Mouse (Mus musculus) ES-Bruce4 (cell line): ENCODE data around the gene Ccl1. TPM values are rescaled to one million over a fixed set of nuclear protein-coding genes. Genes with fewer than 3 reads are reported as not detected.

Source experiments
- H3K27ac ChIP-seq: 2 replicates; pipeline ENCODE4 v1.5.1; 2012; ENCODE audit warnings: low read length, inconsistent platforms; ENCODE audit not compliant: insufficient read depth
- H3K27me3 ChIP-seq: 2 replicates; pipeline ENCODE4 v1.6.1; 2012; ENCODE audit warnings: mild to moderate bottlenecking, low read length, inconsistent platforms; ENCODE audit not compliant: control insufficient read depth, poor library complexity, insufficient read depth, severe bottlenecking
- H3K36me3 ChIP-seq: 2 replicates; pipeline ENCODE4 v1.6.1; 2012; ENCODE audit warnings: inconsistent platforms, mild to moderate bottlenecking, low read length, moderate library complexity; ENCODE audit not compliant: control insufficient read depth, poor library complexity, insufficient read depth, severe bottlenecking
- H3K4me1 ChIP-seq: one replicate; pipeline ENCODE4 v1.8.1; 2011; ENCODE audit warnings: low read length; ENCODE audit not compliant: control insufficient read depth, insufficient read depth
- H3K4me3 ChIP-seq: 2 replicates; pipeline ENCODE4 v1.5.1; 2011; ENCODE audit warnings: low read depth, mild to moderate bottlenecking, low read length
- H3K9ac ChIP-seq: 2 replicates; pipeline ENCODE4 v1.6.1; 2012; ENCODE audit warnings: low read depth, mild to moderate bottlenecking, inconsistent platforms; ENCODE audit not compliant: poor library complexity, severe bottlenecking
- H3K9me3 ChIP-seq: replicated peaks from 2 replicates; pipeline ENCODE4 v1.6.1; 2012; ENCODE audit warnings: mild to moderate bottlenecking, low read length, inconsistent platforms; ENCODE audit not compliant: control insufficient read depth, poor library complexity, insufficient read depth, severe bottlenecking
- CTCF ChIP-seq: IDR thresholded peaks from one replicate; pipeline ENCODE4 v1.8.1; 2011; ENCODE audit warnings: low read depth, low read length
- EP300 ChIP-seq: IDR thresholded peaks from 2 replicates; pipeline ENCODE4 v1.6.1; 2011; ENCODE audit warnings: low read depth, low read length; ENCODE audit not compliant: insufficient read depth
- POLR2A ChIP-seq: IDR thresholded peaks from one replicate; pipeline ENCODE4 v1.8.1; 2011; ENCODE audit warnings: low read length; ENCODE audit not compliant: insufficient read depth
- polyA plus RNA-seq: library from polyadenylated mRNA; stranded (reverse); fragments of >200 nt; gene quantifications from 2 replicates; pipeline ENCODE4 v1.2.4, GENCODE M21; 2011; ENCODE audit warnings: low read depth; ENCODE audit not compliant: missing spikeins, insufficient read depth, insufficient read length

Ccl1 gene
- polyA plus RNA-seq, 1 experiment: not detected

DNA sequence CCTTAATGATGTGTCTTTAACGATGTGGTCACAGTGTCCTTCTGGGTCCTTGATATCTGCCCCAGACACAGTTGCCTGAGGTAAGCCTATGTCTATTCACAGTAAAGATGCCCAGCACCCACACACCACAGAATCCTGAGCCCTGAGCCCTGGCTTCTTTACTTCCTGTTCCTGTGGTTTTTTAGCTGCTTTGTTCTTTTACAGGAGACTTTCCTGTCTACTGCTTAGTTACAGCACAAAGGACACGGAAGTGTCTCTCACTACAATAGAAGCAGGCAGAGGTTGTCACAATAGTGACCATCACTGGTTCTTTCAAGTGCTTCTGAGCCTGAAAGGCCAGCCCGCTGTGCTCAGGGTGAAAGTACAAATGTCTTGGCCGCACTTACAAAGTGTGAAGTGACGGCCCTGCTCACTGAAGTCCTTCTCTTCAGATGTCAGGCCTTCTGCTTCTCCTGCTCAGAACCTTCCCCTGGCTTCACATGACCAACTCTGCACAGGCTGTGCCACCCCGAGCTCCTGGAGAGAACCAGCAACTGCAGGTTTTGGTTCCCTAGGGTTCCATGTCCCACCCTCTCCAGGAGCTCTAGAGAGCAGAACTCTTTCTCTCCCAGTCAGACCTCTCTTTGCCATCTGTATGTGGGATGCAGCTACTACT is 122.1 kb downstream of the Ccl1 start:
- TF ChIP-seq POLR2A: no peak
- TF ChIP-seq CTCF: no peak
- no peak for TF ChIP-seq EP300
- no peak overlapping the region for H3K27ac ChIP-seq
- no peaks in the 10 kb centered on the region for H3K27me3 ChIP-seq

DNA sequence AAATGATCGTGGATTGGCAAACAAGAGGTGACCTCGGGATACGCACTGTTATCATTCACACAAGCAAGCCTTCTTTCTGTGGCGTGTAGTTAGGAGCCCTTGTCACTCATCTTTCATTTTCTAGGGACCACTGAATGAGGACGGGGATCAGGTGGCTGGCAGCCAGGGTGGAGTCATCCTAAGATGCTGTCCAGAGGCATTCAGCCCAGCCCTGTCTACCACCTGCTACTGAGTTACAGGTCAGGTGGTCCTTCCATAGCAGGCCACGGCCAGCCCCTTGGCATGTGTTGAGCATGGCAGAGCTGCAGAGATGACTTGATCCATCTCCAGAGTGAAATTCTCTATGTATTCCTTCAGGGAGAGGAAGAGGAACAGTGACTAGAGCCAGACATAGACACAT is 123.1 kb downstream of the Ccl1 start:
- no peaks in the 10 kb centered on the region for H3K36me3 ChIP-seq
- no peaks in the 10 kb centered on the region for H3K27me3 ChIP-seq
- H3K4me3 ChIP-seq: no peak overlapping the region
- no peaks in the 10 kb centered on the region for H3K9me3 ChIP-seq
- no peak overlapping the region for H3K27ac ChIP-seq
- no peak overlapping the region for H3K9ac ChIP-seq
- no peaks in the 10 kb centered on the region for H3K4me1 ChIP-seq
- TF ChIP-seq POLR2A (no peak), CTCF (no peak), EP300 (no peak)

More for the DNA sequence above, 122.1 kb downstream of the Ccl1 start:
- Histone ChIP-seq H3K4me3 (no peak overlapping the region), H3K4me1 (no peaks in the 10 kb centered on the region), H3K9me3 (no peaks in the 10 kb centered on the region), H3K36me3 (no peaks in the 10 kb centered on the region), H3K9ac (no peak overlapping the region)

DNA sequence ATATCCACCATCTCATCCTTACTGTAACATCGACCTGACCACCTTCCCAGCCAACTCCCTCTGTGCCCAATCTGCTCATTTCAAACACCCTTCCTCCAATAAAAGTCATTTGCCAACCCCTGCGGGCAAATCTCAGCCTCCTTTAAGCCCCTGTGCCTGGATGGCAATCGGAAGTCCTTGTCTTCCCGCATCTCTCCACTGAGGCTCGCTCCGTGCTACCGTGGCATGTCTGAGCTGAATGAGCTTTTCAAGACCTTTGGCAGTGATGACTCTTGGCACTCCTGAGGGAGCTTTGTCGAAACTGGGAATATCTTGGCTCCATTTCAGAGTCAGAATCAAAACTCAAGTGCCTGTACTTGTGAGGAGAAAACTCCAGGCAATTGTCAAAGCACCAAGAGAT is 124.2 kb downstream of the Ccl1 start:
- Histone ChIP-seq H3K9me3 (no peaks in the 10 kb centered on the region), H3K27ac (no peak overlapping the region), H3K27me3 (no peaks in the 10 kb centered on the region), H3K36me3 (no peaks in the 10 kb centered on the region), H3K4me3 (no peak overlapping the region), H3K4me1 (no peaks in the 10 kb centered on the region), H3K9ac (no peak overlapping the region)
- TF ChIP-seq POLR2A: no peak
- TF ChIP-seq EP300: no peak
- TF ChIP-seq CTCF: no peak

DNA sequence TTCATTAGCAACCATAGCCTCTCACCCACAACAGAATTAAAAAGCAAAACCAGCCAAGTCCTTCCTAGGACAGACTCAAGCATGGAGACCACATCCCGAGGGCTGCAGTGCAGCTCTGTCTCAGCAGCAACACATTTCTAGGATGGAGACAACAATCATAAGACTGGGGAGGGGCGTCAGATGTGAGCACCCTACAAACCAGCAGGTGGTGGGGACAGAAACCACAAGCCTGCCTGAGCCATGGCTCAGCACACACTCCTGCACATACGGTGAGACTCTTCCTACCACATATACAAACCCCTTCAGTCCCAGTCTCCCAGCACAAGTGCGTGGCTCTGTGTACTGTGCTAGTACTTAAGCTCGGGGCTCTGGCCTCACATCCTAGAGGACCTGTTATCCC is 127.3 kb downstream of the Ccl1 start:
- Histone ChIP-seq H3K4me1 (peaks cover 2% of the 10 kb centered on the region), H3K9me3 (no peaks in the 10 kb centered on the region), H3K27me3 (no peaks in the 10 kb centered on the region), H3K9ac (no peak overlapping the region), H3K36me3 (no peaks in the 10 kb centered on the region), H3K27ac (no peak overlapping the region), H3K4me3 (no peak overlapping the region)
- TF ChIP-seq EP300: no peak
- no peak for TF ChIP-seq CTCF
- no peak for TF ChIP-seq POLR2A

DNA sequence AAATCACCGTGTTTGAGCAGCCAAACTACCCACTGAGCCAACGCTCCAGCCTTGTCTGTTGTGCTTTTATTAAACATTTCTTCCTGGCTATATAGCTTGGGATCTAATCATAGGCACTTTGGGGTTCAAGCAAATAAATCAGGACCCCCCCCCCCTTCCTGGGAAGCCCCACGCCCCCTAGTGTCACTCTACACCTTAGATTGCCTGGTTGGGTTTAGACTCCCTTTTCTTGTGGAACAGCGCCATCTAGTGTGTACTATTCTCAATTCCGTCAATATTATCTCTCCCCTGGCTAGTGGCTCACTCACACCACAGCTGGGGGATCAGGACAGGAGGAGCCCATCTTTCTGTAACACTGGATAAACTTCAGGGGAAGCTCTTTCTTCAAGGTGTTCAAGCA is 127.8 kb downstream of the Ccl1 start:
- H3K27ac ChIP-seq: no peak overlapping the region
- no peaks in the 10 kb centered on the region for H3K9me3 ChIP-seq
- H3K4me3 ChIP-seq: no peak overlapping the region
- no peaks in the 10 kb centered on the region for H3K27me3 ChIP-seq
- TF ChIP-seq POLR2A: no peak
- no peak for TF ChIP-seq EP300
- TF ChIP-seq CTCF: peak; percentile 58
- no peak overlapping the region for H3K9ac ChIP-seq
- no peaks in the 10 kb centered on the region for H3K36me3 ChIP-seq
- H3K4me1 ChIP-seq: peaks cover 2% of the 10 kb centered on the region

DNA sequence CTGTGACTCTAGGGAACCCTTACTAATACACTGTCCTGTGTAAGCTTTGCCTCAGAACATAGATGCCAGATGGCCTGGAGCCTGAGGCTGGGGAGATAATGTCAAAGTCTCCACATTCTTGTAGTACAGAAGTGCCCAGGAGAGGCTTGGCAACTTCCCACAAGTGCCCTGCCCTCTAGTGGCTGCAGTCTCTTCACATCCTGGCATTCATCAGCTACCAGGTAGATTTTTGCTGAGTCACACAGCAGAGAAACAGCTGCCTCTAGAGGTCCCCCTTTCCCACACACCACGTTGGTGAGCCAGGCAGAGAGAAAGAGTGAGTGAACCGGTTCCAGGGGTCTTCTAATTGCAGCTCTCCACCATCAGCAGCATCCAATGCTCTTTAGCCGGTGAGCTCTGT is 130.7 kb downstream of the Ccl1 start:
- Histone ChIP-seq H3K36me3 (no peaks in the 10 kb centered on the region), H3K27ac (no peak overlapping the region), H3K4me1 (peaks cover 2% of the 10 kb centered on the region), H3K9ac (no peak overlapping the region), H3K27me3 (no peaks in the 10 kb centered on the region), H3K4me3 (peak overlapping the region; percentile 41; the same call in 1 of the 2 replicates), H3K9me3 (no peaks in the 10 kb centered on the region)
- no peak for TF ChIP-seq POLR2A
- TF ChIP-seq EP300: peak; percentile 78
- TF ChIP-seq CTCF: peak; percentile 91
